Mouse (Mus musculus): Measurements from ENCODE around the gene Cdadc1.

Cdadc1 gene

DNA sequence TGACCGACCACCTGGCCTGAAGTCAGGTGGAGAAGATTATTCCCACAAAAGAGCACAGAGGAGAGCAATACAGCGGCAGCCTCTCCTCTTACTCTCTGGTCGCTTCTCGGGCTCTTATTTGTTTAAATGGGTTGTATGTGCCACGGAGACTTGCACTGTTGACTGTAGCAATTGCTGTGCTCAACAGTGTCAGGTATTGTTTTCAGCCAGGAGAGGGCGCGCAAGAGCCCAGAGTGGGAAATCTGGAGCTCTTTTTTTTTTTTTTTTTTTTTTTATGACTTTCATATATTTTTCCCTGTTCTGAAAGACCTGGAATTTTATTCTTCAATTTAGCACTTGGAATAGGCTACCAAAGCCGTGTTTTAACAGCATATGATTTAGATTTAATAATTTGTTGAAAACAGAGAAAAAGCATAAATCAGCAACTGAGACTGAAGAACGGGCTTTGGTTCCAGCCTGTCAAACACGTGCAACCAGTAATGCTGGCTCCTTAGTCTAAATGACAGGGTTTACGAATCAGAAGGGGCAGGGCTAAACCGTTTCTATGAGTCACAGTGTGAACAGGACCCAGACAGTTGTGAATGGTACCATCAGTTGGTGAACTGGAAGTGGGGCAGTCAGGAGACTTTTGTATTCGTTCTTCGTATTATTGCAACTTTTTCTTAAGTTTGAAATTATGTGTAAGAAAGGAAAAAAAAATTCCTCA is 15.3 kb upstream of the Cdadc1 start:
- no peak for DNase-seq (ENCODE audit: extremely low read depth, low read depth)

DNA sequence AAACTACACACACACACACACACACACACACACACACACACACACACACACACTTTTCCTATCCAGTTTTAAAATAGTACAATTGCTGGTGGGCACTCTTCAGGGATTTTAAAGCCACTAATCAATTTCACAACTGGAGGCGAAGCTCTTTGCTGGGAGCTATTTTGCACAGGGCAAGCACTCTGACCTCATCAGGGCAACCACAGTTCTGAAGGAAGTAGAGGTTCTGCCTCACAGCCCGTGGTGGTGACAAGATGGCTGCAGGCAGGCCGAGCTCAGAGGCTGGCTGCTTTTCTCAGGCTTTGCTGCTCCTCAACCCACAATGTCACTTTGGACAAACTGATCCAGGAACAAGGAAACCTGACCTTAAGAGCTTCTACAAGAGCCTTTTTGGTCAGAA is 9.3 kb upstream of the Cdadc1 start:
- no peak for DNase-seq (ENCODE audit: extremely low read depth, low read depth)

DNA sequence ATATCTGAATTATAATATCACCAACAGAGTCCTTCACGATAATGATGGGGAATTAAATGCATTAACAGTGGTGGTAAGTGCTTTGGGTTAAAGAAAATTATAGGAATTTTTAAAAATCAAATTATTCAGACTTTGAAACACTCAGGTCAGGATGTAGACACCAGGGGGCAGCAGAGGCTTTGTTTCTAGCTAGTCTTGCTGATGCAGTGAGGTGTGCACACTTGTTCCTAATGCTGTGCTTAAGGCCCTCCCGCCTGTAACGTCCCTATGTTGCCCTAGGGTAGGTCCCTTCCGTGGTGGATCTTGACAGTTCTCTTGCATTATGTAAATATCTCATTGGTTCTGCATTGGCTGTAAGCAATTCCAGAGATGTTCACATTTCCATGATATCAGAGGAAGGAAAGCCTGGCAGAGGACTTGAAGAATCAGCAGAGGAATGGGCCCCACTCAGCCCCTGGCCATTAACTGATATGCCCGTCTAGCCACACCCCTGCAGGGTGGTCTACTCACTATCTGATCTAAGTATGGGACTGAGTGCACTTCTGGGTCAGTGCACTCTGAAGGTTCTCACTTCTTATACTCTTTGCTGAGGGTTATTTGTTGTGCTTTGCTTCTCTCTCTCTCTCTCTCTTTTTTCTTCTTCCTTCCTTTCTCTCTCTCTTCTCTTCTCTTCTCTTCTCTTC is 8.1 kb upstream of the Cdadc1 start:
- DNase-seq (ENCODE audit: extremely low read depth, low read depth), result peak; percentile 56

DNA sequence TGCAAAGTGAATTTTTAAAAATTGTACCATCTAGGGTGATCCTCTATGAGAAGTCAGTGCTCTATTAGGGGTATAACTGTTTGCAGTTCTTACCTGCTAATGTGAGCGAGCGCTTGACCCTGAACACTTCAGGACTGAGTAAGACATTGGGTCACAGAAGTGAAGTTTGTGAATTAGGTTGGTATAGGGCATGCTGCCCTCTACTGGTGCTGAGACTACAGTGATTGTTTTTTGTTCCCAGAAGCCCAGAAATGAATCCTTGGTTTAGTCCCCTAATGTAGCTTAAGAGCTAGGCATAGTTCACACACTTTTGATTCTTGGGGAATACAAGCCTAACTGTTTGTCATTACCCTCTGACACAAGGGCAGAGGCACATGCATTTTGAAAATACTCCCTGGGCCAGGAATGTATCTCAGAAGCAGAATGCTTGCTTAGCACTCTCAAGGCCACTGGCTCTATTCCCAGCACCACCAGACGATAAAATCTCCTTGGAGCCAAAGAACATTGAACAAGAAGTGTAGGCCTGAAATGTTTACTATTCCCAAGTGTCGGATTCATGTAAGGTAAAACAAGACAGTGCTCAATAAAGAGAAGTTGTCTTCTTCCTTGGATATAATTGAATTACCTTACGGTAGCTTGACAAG is 6.4 kb upstream of the Cdadc1 start:
- DNase-seq (ENCODE audit: extremely low read depth, low read depth), result no peak

DNA sequence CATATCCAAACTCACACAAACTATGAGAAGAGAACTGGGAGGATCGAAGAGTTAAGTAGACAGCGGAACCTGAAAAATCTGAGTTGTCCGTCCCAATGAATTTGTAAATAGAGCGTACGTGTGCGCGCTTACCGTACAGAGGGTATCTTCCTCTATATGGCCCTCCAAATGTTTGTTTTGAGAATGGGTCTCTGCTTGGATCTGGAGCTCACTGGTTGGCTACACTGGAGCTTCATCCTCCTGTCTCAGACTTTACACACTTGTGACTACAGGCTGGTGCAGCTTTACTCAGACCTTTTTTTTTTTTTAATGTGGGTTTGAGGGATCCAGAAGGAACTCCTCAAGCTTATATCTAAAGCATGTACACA is 485 bp upstream of the Cdadc1 start:
- no peak for DNase-seq (ENCODE audit: extremely low read depth, low read depth)

DNA sequence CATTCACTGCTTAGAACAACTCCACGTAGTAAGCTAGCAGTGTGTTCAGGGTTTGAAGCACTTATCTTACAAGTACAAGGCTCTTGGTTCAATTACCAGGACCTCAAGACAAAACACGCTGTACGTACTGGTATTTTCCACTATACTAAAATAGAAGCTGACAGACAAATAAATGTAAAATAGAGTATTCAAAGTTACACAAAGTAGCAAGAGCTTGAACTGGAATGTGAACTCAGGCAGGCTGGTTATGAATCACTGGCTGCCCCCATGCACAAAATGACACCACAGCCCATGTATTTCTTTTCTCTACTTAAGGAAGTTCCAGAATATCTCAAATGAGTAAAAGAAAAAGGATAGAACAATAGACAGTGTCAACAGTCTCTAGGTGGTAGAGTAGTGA is 2.8 kb downstream of the Cdadc1 start:
- no peak for DNase-seq (ENCODE audit: extremely low read depth, low read depth)

DNA sequence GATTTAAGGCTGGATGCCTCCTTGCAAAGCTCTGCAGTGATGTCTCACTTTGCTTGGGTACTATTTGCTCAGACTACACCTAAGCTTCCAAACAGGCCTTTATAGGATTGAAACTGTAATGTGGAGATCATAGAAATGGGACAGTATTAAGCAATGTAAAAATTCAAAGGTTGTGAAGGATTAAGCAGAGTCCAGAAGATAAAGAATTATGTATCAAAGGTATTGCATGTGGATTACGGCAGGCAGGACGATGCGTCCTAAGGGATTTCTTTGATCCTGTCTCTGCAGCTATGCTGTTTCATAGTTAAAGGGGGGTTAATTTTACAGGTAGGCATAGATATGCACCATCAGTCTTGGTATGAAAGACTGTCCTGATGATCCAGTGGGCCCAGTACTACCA is 5.2 kb downstream of the Cdadc1 start:
- DNase-seq (ENCODE audit: extremely low read depth, low read depth), result no peak

DNA sequence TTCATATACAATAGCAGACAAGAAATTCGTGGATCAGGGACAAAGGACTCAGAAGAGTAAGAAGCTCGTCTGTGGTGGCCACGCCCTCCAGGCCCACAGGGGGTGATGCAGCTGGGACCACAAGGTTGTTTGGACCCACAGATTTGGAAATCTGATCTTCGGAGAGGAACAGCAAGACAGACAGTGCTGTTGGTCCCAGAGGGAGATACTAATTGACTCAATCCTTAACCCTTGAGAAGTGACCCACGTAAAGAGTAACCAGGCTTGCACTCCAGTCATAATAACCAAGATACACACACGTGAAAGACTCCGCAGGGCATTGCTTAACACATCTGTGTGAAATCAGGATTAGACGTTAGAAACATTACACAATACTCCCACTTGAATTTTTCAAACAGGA is 5.9 kb downstream of the Cdadc1 start:
- no peak for DNase-seq (ENCODE audit: extremely low read depth, low read depth)

DNA sequence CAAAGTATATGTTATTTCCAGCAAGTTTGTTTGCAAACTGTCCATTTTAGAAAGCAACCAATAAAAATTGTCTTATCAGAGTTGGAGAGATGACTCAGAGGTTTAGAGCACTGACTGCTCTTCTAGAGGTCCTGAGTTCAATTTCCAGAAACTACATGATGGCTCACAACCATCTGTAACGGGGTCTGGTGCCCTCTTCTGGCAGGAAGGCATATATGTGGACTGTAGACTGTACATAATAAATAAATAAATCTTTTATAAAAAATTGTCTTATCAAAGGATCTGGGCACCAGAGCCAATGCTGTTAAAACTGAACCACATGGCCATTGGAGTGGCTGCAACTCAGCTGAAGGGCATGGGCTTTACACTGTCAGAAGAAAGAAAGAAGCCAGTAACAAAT is 7.1 kb downstream of the Cdadc1 start:
- no peak for DNase-seq (ENCODE audit: extremely low read depth, low read depth)

DNA sequence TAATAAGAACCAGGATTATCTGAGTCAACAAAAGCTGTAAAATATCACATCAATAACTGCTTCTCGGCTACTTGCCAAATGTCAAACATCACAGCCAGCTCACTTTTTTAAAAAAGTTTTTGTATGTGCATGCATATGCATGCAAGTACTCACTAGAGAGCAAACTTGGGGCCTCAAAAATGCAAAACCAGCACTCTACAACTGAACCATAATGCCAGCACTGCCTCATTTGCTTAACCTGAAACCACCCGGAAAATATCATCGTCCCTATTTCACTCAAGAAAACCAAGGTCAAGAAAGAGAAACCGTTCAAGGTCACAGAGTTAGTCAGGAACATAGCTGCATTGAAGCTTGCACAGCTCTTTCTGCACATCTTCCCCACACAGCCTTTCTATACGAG is 21.4 kb downstream of the Cdadc1 start:
- no peak for DNase-seq (ENCODE audit: extremely low read depth, low read depth)

DNA sequence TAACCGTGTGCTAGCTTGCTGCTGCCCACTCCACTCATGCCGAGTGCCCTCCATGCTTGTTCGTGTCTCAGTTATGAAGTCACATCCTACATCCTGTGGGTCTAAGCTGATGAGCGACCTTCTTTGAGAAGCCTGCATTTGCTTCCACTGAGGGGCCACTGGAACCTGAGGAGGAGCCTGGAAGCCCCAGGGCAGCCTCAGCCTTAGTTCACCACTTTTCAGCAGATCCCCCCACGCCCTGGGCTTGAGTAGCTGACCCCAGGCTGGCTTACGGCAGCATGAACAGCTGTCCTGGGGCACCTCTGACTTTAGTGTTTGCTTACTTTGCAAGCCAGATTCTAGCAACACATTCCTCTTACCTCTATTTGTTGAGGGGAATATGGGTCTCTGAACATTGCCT is 31.0 kb downstream of the Cdadc1 start:
- no peak for DNase-seq (ENCODE audit: extremely low read depth, low read depth)

DNA sequence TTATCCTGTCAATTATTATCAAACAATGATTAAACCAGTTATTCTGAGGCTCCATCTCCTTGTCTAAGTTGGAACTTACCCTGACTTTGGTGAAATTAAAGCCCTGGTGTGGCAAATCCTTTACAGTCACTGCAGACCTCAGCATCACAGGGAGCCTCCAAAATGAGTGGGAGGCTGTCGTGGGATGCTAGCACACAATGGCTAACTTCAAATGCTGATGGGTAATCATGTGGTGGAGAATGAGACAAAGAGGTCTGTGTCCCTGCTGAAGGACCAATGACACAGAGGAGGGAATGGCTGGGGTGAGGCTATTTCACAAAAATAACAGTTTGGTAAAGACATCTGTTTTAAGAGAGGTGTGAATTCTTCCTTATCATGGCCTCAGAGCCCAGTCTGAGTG is 39.9 kb downstream of the Cdadc1 start:
- DNase-seq (ENCODE audit: extremely low read depth, low read depth), result no peak

DNA sequence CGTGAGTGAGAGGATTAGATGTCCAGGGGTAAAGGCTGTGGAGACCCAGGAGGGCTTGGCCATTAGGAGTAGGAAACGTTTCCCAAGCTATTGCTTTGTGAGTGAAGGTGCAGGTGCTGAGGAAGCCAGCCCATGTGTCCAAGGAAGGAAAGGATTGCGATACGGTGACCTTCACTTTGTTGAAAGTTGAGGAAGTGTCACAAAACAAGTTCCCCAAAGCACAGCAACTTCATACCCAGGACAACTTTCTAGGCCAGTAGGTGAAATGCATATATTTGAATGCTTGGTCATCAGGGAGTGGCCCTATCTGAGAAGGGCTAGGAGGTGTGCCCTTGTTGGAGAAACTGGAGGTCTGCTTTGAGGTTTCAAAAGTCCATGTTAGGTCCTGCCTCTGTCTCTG is 40.7 kb downstream of the Cdadc1 start:
- no peak for DNase-seq (ENCODE audit: extremely low read depth, low read depth)

DNA sequence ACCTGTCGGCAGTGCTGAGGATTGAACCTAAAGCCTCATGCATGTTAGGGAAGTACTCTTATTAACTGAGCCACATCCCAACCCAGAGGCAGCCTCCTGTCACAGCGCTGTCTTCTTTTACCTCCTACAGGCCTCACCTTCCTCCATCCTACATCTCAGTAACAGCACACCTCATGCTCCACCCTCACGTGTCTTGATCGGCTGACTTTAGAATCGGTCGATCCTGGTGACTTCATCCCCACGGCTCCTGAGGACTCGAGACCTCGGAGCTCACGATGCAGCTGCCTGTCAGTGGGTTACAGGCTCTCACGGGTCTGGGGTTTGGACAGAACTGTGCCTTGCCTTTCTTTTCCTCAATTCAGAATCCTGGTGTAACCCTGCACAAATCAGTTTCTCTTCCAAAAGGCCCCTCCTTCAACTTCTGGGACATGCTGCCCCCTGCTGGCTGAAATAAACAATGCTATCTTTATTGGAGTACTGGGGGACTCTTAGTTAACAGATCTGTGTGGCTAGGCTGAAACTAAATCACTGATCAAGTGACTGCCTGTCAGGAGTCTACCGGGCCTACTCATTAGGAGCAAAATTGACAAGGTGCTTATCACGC is 41.7 kb downstream of the Cdadc1 start:
- DNase-seq (ENCODE audit: extremely low read depth, low read depth), result peak; percentile 23

DNA sequence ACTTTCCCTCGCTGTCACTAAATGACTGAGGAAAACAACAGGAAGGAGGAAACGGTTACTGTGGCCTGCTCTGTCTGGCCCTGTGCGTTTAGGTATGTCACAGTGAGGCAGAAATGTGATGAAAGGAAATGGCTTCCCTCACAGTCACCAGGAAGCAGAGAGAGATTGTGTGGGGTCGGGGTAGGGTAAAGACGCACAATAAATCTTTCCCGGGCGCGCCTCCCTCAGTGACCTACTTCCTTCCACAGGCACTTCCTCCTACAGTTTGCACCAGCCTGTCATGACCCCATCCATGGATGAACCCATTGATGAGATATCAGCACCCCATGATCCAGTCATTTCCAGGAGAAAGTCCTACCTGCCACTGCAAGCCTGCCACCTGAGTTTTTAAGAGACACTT is 42.7 kb downstream of the Cdadc1 start:
- no peak for DNase-seq (ENCODE audit: extremely low read depth, low read depth)

DNA sequence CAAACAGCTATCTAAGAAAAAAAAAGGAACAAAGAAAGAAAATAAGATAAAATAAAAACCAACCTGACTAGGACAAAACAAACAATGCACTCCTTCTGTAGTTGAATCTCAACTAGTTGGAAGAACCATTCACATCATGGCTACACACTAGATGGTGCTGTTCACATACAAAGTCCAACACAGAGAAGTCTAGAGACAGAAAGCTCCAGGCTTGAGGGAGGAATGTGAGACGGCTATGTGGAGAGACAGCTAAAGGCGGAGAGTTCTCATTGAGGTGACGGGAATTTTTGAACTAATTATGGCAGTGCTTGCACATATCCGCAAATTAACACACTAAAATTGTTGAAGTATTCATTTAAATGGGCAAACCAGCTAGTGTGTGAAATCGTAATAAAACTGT is 43.7 kb downstream of the Cdadc1 start:
- DNase-seq (ENCODE audit: extremely low read depth, low read depth), result no peak

DNA sequence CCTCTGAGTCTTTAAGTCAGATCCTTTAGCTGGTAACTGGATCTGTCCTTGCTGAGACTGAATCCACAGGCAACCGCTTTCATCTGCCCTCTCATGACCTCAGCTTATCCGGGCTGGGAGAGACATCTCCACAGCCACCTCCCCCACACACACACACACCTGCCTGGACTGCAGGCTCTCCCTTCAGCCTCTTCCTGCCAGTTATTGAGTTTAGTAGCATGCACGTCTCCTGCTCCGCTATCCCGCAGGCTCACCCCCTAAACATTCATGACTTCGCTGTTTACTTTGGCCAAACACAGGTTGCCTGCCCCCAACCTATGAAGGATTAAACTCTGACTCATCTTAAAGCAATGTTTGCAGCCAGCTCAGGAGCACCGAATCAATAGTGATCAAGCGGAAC is 45.8 kb downstream of the Cdadc1 start:
- DNase-seq (ENCODE audit: extremely low read depth, low read depth), result no peak

DNA sequence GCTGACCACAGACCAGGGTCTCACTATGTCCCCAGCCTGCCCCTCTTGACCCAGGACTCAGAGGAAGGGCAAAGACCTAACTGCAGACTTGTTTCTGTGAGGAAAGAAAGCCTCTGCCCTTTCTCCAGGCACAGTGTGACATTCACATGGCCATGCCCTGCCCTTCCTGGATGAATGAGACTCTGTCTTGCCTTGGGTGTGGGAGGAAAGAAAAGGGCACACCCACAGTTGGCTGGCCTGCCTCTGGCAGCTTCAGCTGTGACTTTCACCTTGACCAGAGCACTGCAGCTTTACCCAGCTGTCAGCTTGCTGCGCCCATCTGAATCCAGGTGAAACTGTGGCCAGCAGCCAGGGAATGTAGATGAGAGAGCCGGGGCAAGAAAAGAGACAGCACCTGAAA is 46.9 kb downstream of the Cdadc1 start:
- no peak for DNase-seq (ENCODE audit: extremely low read depth, low read depth)

DNA sequence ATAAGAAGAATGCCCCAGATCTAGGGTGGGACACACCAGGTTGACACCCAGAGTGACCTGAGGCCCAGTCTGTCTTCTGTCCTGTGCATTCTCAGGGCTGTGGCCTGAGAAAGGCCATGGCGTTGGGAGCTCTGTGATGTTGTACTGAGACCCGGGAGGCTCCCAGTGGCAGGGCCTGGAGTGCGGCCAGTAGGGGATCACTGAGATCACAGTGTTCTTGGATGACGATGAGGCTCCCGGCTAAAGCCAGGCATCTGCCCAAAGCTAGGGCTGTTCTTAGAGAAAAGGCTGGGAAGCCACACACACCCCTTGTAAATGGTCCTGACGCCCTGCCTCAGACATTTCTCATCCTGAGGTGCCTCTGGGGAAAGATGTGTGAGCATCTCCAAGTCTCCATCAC is 48.7 kb downstream of the Cdadc1 start:
- no peak for DNase-seq (ENCODE audit: extremely low read depth, low read depth)

DNA sequence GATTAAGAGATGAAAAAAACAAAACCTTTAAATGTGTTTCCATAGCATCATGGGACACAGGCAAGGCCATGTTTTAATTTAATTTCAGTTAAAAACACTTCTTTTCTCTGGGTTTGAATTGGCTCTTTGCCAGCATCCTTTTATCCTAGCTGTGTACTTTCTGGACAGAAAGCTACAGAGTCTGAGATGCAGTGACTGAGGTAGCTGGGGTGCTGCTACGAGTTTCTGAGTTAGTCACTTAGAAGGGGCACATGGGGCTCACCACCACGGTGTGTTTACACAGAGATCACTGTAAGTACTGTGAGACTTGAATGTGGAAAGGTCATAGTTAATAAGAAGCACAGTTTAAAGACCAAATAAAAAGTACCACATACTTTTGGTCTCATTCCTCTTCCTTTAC is 49.2 kb downstream of the Cdadc1 start:
- DNase-seq (ENCODE audit: extremely low read depth, low read depth), result no peak

DNA sequence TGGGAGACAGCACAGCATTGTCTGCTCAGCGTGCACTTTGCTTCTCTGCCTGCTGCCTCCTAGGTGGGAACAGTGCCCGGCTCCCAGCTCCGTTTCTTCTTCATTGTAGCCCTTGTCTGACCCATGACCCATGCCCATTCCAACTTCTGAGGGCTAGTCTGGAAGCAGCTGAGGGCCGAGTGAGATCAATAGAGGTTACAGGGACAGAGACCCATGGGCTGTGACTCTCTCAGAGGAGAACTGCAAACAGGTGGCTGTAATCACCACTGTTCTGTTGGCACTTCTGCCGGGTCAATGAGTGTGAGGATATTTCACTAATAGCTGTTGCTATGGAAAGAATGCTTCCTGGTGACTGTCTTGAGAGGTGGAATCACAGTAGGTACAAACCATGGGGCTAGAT is 50.2 kb downstream of the Cdadc1 start:
- DNase-seq (ENCODE audit: extremely low read depth, low read depth), result no peak

DNA sequence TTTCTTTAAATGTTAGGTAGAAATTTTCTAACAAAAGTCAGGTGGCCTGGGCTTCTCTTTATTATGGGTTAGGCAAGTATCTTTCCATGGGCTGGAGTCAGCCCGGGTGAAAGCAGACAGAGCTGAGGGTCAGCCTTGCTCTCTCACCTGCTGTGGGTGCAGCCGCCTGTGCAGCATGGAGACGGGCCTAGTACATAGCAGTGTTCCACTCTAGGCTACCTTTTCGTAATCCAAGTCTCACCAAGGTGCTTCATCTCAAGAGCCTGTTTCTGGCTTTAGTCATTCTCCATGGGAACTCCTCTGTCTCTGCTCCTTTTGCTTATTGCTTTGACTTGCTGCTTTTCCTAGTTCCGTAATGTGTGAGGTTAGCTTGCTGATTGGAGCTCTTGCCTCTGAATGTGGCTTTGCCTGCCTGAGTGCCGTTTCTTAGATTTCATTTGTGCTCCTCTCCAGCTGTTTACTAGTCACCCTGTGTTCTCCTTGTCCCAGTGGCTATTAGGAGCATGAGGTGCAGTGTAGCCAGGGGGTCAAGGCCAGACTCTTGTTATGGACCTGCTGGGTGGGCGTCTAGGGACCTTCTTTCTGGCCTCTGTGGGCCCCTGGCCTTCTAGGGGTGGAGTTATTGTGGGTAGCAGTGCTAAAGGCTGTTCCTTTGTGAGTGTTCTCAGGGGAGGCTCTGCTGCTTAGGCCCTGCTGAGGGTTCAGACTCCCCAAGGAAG is 51.4 kb downstream of the Cdadc1 start:
- no peak for DNase-seq (ENCODE audit: extremely low read depth, low read depth)

Data from MEL-GATA-1-ER (cell line).